Mouse (Mus musculus): ENCODE measurements around the gene Nmu. TPM values are rescaled to one million over a fixed set of nuclear protein-coding genes. Genes with fewer than 3 reads are reported as not detected.

The Nmu gene
- not detected in 2 replicates for polyA plus RNA-seq (2012; rRNA removed)

DNA sequence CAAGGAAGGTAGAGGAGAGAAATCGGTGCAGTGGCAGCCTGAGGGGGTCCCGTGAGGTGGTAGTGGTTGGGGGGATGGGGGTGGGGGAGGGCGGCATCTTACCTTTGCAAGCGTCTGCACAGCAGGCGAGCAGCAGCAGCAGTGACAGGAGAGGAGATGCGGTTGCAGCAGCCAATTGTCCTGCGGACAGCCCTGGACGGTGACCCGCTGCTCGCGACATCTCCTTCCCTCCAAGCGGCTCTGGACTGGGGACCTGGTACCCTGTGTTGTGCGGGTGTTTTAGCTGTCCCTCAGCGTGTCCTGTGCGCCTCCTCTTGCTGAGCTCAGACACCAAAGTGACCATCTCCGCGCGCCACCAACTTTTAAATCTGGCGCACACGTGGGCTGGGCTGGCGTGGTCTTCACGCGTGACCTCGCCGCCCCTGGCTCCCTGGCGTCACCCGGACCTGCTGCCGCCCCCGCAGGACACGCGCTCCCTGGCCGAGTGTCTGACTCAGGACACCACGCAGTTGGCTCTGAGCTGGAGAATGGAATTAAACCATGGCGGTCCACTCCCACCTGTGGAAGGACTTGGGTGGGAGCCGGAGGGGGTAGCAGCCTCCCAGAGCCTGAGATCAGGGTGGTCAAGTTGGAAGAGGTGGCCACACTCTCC is at the start of gene Nmu:
Gene Nmu, minus strand, starts transcription at position 336 of the 652 bp plus-strand sequence.

DNA sequence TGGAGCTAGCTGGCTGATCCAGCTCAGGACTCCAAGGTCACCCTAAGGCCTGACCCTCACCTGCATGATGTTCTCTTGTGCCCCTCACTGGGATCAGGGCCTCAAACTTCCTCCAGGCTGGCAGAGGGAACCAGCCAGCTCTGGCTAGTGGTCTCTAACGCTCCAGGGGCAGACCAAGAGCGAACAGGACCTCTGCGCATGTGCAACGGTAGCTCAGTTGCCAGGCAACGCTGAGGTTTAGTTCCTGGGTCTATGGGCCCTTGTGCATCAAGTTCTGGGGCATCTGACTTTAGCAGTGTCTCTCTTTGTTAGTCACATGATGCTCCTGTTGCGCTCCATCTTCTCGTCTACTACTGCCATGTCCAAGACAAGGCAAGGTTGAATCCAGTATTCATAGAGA is 32.6 kb downstream of the Nmu start, which contains the start of gene Pdcl2:
Gene Pdcl2, minus strand, starts transcription at position 204 of the 400 bp plus-strand sequence.

DNA sequence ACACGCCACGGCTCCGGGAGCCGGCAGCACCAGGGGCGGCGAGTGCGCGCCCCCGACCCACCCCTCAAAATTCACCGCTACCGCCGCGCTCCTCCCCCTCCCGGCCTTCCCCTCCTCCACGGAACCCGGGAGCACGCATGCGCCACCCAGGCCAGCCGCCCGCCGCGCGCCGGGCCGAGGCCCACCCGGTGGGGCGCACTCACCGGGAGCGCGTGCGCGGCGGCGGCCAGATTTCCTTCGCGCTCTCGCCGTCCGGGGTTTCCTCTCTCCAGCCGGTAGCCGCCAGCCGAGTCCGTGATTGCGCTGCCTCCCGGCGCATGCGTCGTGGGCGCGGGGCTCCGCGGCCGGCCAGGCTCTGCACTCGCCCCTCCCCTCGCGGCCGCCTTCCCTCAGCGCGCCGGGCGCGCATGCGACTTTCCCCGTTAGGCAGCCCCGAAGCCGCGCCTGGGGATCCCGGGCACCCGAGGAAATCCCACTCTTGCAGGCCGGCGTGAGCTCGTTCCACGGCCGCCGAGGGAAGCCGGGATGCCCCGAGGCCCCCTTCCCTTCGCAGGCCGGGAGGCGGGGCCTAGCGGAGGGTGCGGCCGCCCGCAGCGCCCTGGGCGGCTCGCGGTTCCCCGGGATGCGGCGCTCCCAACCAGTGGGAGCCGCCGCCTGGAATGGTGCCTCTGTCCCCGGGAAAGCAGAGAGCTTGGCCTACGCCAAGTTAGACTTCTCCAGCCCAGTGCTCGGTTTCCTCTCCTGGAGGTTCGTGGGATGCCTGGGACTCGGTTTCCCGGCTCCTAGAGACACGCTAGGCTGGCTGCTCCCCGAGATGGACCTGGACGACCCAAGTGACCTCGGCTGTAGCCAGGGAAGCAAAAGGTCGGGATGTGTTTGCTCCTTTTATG is 58.9 kb downstream of the Nmu start, which contains the start of gene Clock:
Gene Clock, minus strand, starts transcription at position 341 of the 890 bp plus-strand sequence.

Other genes starting within 250 kb of the Nmu start
- gene Srd5a3, start 223.5 kb downstream of the Nmu start, polyA plus RNA-seq (2012; rRNA removed), result 8.7 and 9.3 TPM in 2 replicates
- gene Tmem165, start 179.9 kb downstream of the Nmu start, polyA plus RNA-seq (2012; rRNA removed), result 22.7 and 25.4 TPM in 2 replicates
- 1.6 and 1.7 TPM in 2 replicates for gene Clock, start 59.0 kb downstream of the Nmu start, polyA plus RNA-seq (2012; rRNA removed)
- not detected in 2 replicates for gene Pdcl2, start 32.6 kb downstream of the Nmu start, polyA plus RNA-seq (2012; rRNA removed)
- not detected in 2 replicates for gene Gm7271, start 120.3 kb upstream of the Nmu start, polyA plus RNA-seq (2012; rRNA removed)
- gene Exoc1, start 165.5 kb upstream of the Nmu start, polyA plus RNA-seq (2012; rRNA removed), result 17.0 and 18.6 TPM in 2 replicates
- gene Cep135, start 224.9 kb upstream of the Nmu start, polyA plus RNA-seq (2012; rRNA removed), result 4.7 and 5.0 TPM in 2 replicates

Data from liver, embryonic 14 days (tissue).